In genomic region chr17:51831121-51831701, GRCm38 (mm10) we compare ENCODE assay signal across 8 mouse cellular contexts. TPM values are rescaled to one million over a fixed set of nuclear protein-coding genes. Genes with fewer than 3 reads are reported as not detected.
DNase-seq lines count a peak whose midpoint lies in the region; ATAC-seq lines count a peak whose summit lies in the region.

No protein-coding gene starts in this region.

- no peaks in the 10 kb centered on the region for H3K36me3 ChIP-seq in lung, embryonic 15.5 days
- H3K36me3 ChIP-seq in forebrain, embryonic 16.5 days (ENCODE audit: control insufficient read depth, insufficient read depth): no peaks in the 10 kb centered on the region
- no peaks in the 10 kb centered on the region for H3K36me3 ChIP-seq in liver, embryonic 16.5 days (ENCODE audit: control insufficient read depth, insufficient read depth)

- 13% methylated on average over 14 of the region's 14 CpGs for WGBS in lung, embryonic 15.5 days
- WGBS in forebrain, embryonic 16.5 days: 20% methylated on average over 14 of the region's 14 CpGs
- WGBS in liver, embryonic 16.5 days (ENCODE audit: insufficient replicate concordance): 11% methylated on average over 14 of the region's 14 CpGs

- no peak overlapping the region for H3K9ac ChIP-seq in lung, embryonic 15.5 days
- peak overlapping the region; percentile 84; the same call in 1 of the 2 replicates for H3K9ac ChIP-seq in forebrain, embryonic 16.5 days (replicated peaks; ENCODE audit: low read depth, low read length)
- H3K9ac ChIP-seq in liver, embryonic 16.5 days (ENCODE audit: low read depth, low read length): no peak overlapping the region; the same call in 1 of the 2 replicates

- H3K9me3 ChIP-seq in lung, embryonic 15.5 days: no peaks in the 10 kb centered on the region
- H3K9me3 ChIP-seq in forebrain, embryonic 16.5 days (ENCODE audit: control insufficient read depth, low read length): no peaks in the 10 kb centered on the region
- no peaks in the 10 kb centered on the region for H3K9me3 ChIP-seq in liver, embryonic 16.5 days (replicated peaks; ENCODE audit: control insufficient read depth, low read length)

- H3K4me2 ChIP-seq in lung, embryonic 15.5 days: peak overlapping the region; percentile 99
- H3K4me2 ChIP-seq in forebrain, embryonic 16.5 days (ENCODE audit: low read length): peak overlapping the region; percentile 77
- peak overlapping the region; percentile 68 for H3K4me2 ChIP-seq in liver, embryonic 16.5 days (ENCODE audit: low read depth, low read length)

- no peak for ATAC-seq in lung, embryonic 15.5 days (ENCODE audit: borderline replicate concordance, extremely low read depth, low FRiP score, low TSS enrichment)
- ATAC-seq in forebrain, embryonic 16.5 days: no peak
- 0 out of 2 replicates have a peak, but pooled peaks have one; percentile 11 for ATAC-seq in liver, embryonic 16.5 days (ENCODE audit: low read depth)

- peak overlapping the region; percentile 66 for H3K4me3 ChIP-seq in lung, embryonic 15.5 days
- H3K4me3 ChIP-seq in forebrain, embryonic 16.5 days (replicated peaks; ENCODE audit: low read length): peak overlapping the region; percentile 80
- peak overlapping the region; percentile 63 for H3K4me3 ChIP-seq in liver, embryonic 16.5 days (ENCODE audit: low read depth, low read length)

- no peak overlapping the region for H3K27ac ChIP-seq in lung, embryonic 15.5 days
- H3K27ac ChIP-seq in forebrain, embryonic 16.5 days (ENCODE audit: low read length): no peak overlapping the region
- H3K27ac ChIP-seq in liver, embryonic 16.5 days (ENCODE audit: low read length): no peak overlapping the region

- no peak for DNase-seq in lung, adult 18-20 months
- peak; percentile 69 for DNase-seq in thymus, postnatal 0 days (ENCODE audit: low spot score)
- DNase-seq in adrenal gland, adult 8-10 months: no peak
- no peak for DNase-seq in urinary bladder, postnatal 4 days (ENCODE audit: low spot score in 2 of 2)
- no peak for DNase-seq in MN1 (ENCODE audit: low spot score)

- H3K27me3 ChIP-seq in lung, embryonic 15.5 days: peaks cover 84% of the 10 kb centered on the region
- peaks cover 15% of the 10 kb centered on the region; the same call in 1 of the 2 replicates for H3K27me3 ChIP-seq in forebrain, embryonic 16.5 days (replicated peaks; ENCODE audit: control insufficient read depth, insufficient read depth, low read length)
- peaks cover 51% of the 10 kb centered on the region for H3K27me3 ChIP-seq in liver, embryonic 16.5 days (ENCODE audit: control insufficient read depth, insufficient read depth, low read depth, low read length)

- peaks cover 15% of the 10 kb centered on the region for H3K4me1 ChIP-seq in lung, embryonic 15.5 days
- peaks cover 16% of the 10 kb centered on the region for H3K4me1 ChIP-seq in forebrain, embryonic 16.5 days (replicated peaks; ENCODE audit: control insufficient read depth, insufficient read depth, low read length)
- no peaks in the 10 kb centered on the region for H3K4me1 ChIP-seq in liver, embryonic 16.5 days (ENCODE audit: control insufficient read depth, low read depth, low read length)

RNA-seq across cellular contexts. Expression of gene Satb1, which starts 1.9 kb away (rescaled TPM):
- polyA plus RNA-seq in lung, embryonic 15.5 days (2015; fragmentation: Nextera tagmentation; extraction: Ambion mirVana): 8.2 and 12.3 TPM in 2 replicates
- 43.2 and 50.9 TPM in 2 replicates for polyA plus RNA-seq in forebrain, embryonic 16.5 days (2015; fragmentation: Nextera tagmentation; extraction: Ambion mirVana)
- polyA plus RNA-seq in liver, embryonic 16.5 days (2015; fragmentation: Nextera tagmentation; extraction: Ambion mirVana): 0.81 and 0.92 TPM in 2 replicates
- polyA plus RNA-seq in thymus, postnatal 0 days (2015; fragmentation: Nextera tagmentation; extraction: Ambion mirVana): 728 and 901 TPM in 2 replicates
- 10 to 100 TPM; 27.1 to 31.6 (median 28.1) TPM for total RNA-seq in adrenal gland, adult 8-10 months (2022)

Comparison
In these comparisons a context has a peak if more than half of its experiments do, and no peak if none do; other contexts are left out.
1. RNA of gene Satb1, which starts 1.9 kb away (polyA plus RNA-seq): 728 to 901 TPM in thymus, postnatal 0 days; 43.2 to 50.9 TPM in forebrain, embryonic 16.5 days, 8.2 to 12.3 TPM in lung, embryonic 15.5 days and 0.81 to 0.92 TPM in liver, embryonic 16.5 days; every median in the first group is over 10 times any median in the second.
2. Peak in every context shown above with its lines, with median percentiles within 50 percentile points of each other: H3K4me2 ChIP-seq and H3K4me3 ChIP-seq.